Mouse (Mus musculus): ENCODE data around the gene Gm37240. TPM values are rescaled to one million over a fixed set of nuclear protein-coding genes. Genes with fewer than 3 reads are reported as not detected.

Gm37240 gene
- polyA plus RNA-seq, 1 experiment from 2014 or later: 3.2 TPM

- Histone ChIP-seq H3K36me3 (replicated peaks; ENCODE audit: control insufficient read depth, insufficient read depth, low read depth, low read length) (no peaks in the 10 kb centered on the region), H3K4me2 (ENCODE audit: low read depth, low read length) (no peak overlapping the region), H3K4me1 (ENCODE audit: control insufficient read depth, insufficient read depth, low read length) (no peaks in the 10 kb centered on the region), H3K27me3 (ENCODE audit: control insufficient read depth, insufficient read depth, low read length) (no peaks in the 10 kb centered on the region), H3K4me3 (ENCODE audit: low read depth, low read length) (no peak overlapping the region), H3K9ac (replicated peaks; ENCODE audit: low read length) (no peak overlapping the region), H3K27ac (replicated peaks; ENCODE audit: low read depth, low read length) (no peak overlapping the region), H3K9me3 (replicated peaks; ENCODE audit: control insufficient read depth, low read length) (no peaks in the 10 kb centered on the region)
- DNase-seq (ENCODE audit: low spot score): no peak
- WGBS: 84% methylated on average over 5 of the region's 5 CpGs
- no peak for ATAC-seq (replicated peaks; ENCODE audit: insufficient number of reproducible peaks, low FRiP score, low TSS enrichment, low read depth)
These were observed 769.6 kb downstream of the Gm37240 start for GRCm38 (mm10) chr3:85117702-85118101.

GRCm38 (mm10) chr3:85117014-85117413 lies 770.3 kb downstream of the Gm37240 start:
- H3K9me3 ChIP-seq (replicated peaks; ENCODE audit: control insufficient read depth, low read length): no peaks in the 10 kb centered on the region
- H3K4me2 ChIP-seq (ENCODE audit: low read depth, low read length): no peak overlapping the region
- no peak overlapping the region for H3K27ac ChIP-seq (replicated peaks; ENCODE audit: low read depth, low read length)
- H3K4me3 ChIP-seq (ENCODE audit: low read depth, low read length): no peak overlapping the region
- no peak overlapping the region for H3K9ac ChIP-seq (replicated peaks; ENCODE audit: low read length)
- no peaks in the 10 kb centered on the region for H3K27me3 ChIP-seq (ENCODE audit: control insufficient read depth, insufficient read depth, low read length)
- H3K4me1 ChIP-seq (ENCODE audit: control insufficient read depth, insufficient read depth, low read length): no peaks in the 10 kb centered on the region
- no peaks in the 10 kb centered on the region for H3K36me3 ChIP-seq (replicated peaks; ENCODE audit: control insufficient read depth, insufficient read depth, low read depth, low read length)
- no peak for DNase-seq (ENCODE audit: low spot score)
- ATAC-seq (replicated peaks; ENCODE audit: insufficient number of reproducible peaks, low FRiP score, low TSS enrichment, low read depth): no peak
- WGBS: 88% methylated on average over 7 of the region's 7 CpGs

GRCm38 (mm10) chr3:85115959-85116543 lies 771.3 kb downstream of the Gm37240 start:
- Histone ChIP-seq H3K9ac (replicated peaks; ENCODE audit: low read length) (no peak overlapping the region), H3K4me2 (ENCODE audit: low read depth, low read length) (no peak overlapping the region), H3K4me3 (ENCODE audit: low read depth, low read length) (no peak overlapping the region), H3K27me3 (ENCODE audit: control insufficient read depth, insufficient read depth, low read length) (no peaks in the 10 kb centered on the region), H3K36me3 (replicated peaks; ENCODE audit: control insufficient read depth, insufficient read depth, low read depth, low read length) (no peaks in the 10 kb centered on the region), H3K9me3 (replicated peaks; ENCODE audit: control insufficient read depth, low read length) (no peaks in the 10 kb centered on the region), H3K4me1 (ENCODE audit: control insufficient read depth, insufficient read depth, low read length) (no peaks in the 10 kb centered on the region), H3K27ac (replicated peaks; ENCODE audit: low read depth, low read length) (no peak overlapping the region)
- WGBS: 64% methylated on average over 7 of the region's 7 CpGs
- ATAC-seq (replicated peaks; ENCODE audit: insufficient number of reproducible peaks, low FRiP score, low TSS enrichment, low read depth) (no peak), DNase-seq (ENCODE audit: low spot score) (no peak)

- Histone ChIP-seq H3K9ac (replicated peaks; ENCODE audit: low read length) (no peak overlapping the region), H3K27ac (replicated peaks; ENCODE audit: low read depth, low read length) (no peak overlapping the region), H3K27me3 (ENCODE audit: control insufficient read depth, insufficient read depth, low read length) (no peaks in the 10 kb centered on the region), H3K4me3 (ENCODE audit: low read depth, low read length) (no peak overlapping the region), H3K36me3 (replicated peaks; ENCODE audit: control insufficient read depth, insufficient read depth, low read depth, low read length) (no peaks in the 10 kb centered on the region), H3K4me2 (ENCODE audit: low read depth, low read length) (no peak overlapping the region), H3K9me3 (replicated peaks; ENCODE audit: control insufficient read depth, low read length) (no peaks in the 10 kb centered on the region), H3K4me1 (ENCODE audit: control insufficient read depth, insufficient read depth, low read length) (no peaks in the 10 kb centered on the region)
- ATAC-seq (replicated peaks; ENCODE audit: insufficient number of reproducible peaks, low FRiP score, low TSS enrichment, low read depth) (no peak), DNase-seq (ENCODE audit: low spot score) (no peak)
- 84% methylated on average over 1 of the region's 1 CpGs for WGBS
These were observed 773.8 kb downstream of the Gm37240 start for GRCm38 (mm10) chr3:85113565-85113964.

GRCm38 (mm10) chr3:85110762-85111161 lies 776.6 kb downstream of the Gm37240 start:
- ATAC-seq (replicated peaks; ENCODE audit: insufficient number of reproducible peaks, low FRiP score, low TSS enrichment, low read depth): no peak
- Histone ChIP-seq H3K9me3 (replicated peaks; ENCODE audit: control insufficient read depth, low read length) (no peaks in the 10 kb centered on the region), H3K36me3 (replicated peaks; ENCODE audit: control insufficient read depth, insufficient read depth, low read depth, low read length) (no peaks in the 10 kb centered on the region), H3K9ac (replicated peaks; ENCODE audit: low read length) (no peak overlapping the region), H3K27ac (replicated peaks; ENCODE audit: low read depth, low read length) (no peak overlapping the region), H3K4me1 (ENCODE audit: control insufficient read depth, insufficient read depth, low read length) (no peaks in the 10 kb centered on the region), H3K27me3 (ENCODE audit: control insufficient read depth, insufficient read depth, low read length) (no peaks in the 10 kb centered on the region), H3K4me3 (ENCODE audit: low read depth, low read length) (no peak overlapping the region), H3K4me2 (ENCODE audit: low read depth, low read length) (no peak overlapping the region)
- WGBS: 60% methylated on average over 4 of the region's 4 CpGs
- DNase-seq (ENCODE audit: low spot score): no peak

- no peak for DNase-seq (ENCODE audit: low spot score)
- Histone ChIP-seq H3K9me3 (replicated peaks; ENCODE audit: control insufficient read depth, low read length) (no peaks in the 10 kb centered on the region), H3K9ac (replicated peaks; ENCODE audit: low read length) (no peak overlapping the region), H3K4me2 (ENCODE audit: low read depth, low read length) (no peak overlapping the region), H3K36me3 (replicated peaks; ENCODE audit: control insufficient read depth, insufficient read depth, low read depth, low read length) (no peaks in the 10 kb centered on the region), H3K27me3 (ENCODE audit: control insufficient read depth, insufficient read depth, low read length) (no peaks in the 10 kb centered on the region), H3K4me1 (ENCODE audit: control insufficient read depth, insufficient read depth, low read length) (no peaks in the 10 kb centered on the region), H3K4me3 (ENCODE audit: low read depth, low read length) (no peak overlapping the region), H3K27ac (replicated peaks; ENCODE audit: low read depth, low read length) (no peak overlapping the region)
- WGBS: 46% methylated on average over 2 of the region's 2 CpGs
- no peak for ATAC-seq (replicated peaks; ENCODE audit: insufficient number of reproducible peaks, low FRiP score, low TSS enrichment, low read depth)
These were observed 778.1 kb downstream of the Gm37240 start for GRCm38 (mm10) chr3:85109221-85109620.

GRCm38 (mm10) chr3:85108396-85108795 lies 778.9 kb downstream of the Gm37240 start:
- ATAC-seq (replicated peaks; ENCODE audit: insufficient number of reproducible peaks, low FRiP score, low TSS enrichment, low read depth): no peak
- Histone ChIP-seq H3K9ac (replicated peaks; ENCODE audit: low read length) (no peak overlapping the region), H3K4me1 (ENCODE audit: control insufficient read depth, insufficient read depth, low read length) (no peaks in the 10 kb centered on the region), H3K9me3 (replicated peaks; ENCODE audit: control insufficient read depth, low read length) (no peaks in the 10 kb centered on the region), H3K27me3 (ENCODE audit: control insufficient read depth, insufficient read depth, low read length) (no peaks in the 10 kb centered on the region), H3K4me3 (ENCODE audit: low read depth, low read length) (no peak overlapping the region), H3K27ac (replicated peaks; ENCODE audit: low read depth, low read length) (no peak overlapping the region), H3K36me3 (replicated peaks; ENCODE audit: control insufficient read depth, insufficient read depth, low read depth, low read length) (no peaks in the 10 kb centered on the region), H3K4me2 (ENCODE audit: low read depth, low read length) (no peak overlapping the region)
- WGBS: 82% methylated on average over 3 of the region's 3 CpGs
- no peak for DNase-seq (ENCODE audit: low spot score)

- 65% methylated on average over 11 of the region's 11 CpGs for WGBS
- no peak for DNase-seq (ENCODE audit: low spot score)
- ATAC-seq (replicated peaks; ENCODE audit: insufficient number of reproducible peaks, low FRiP score, low TSS enrichment, low read depth): no peak
These were observed 780.4 kb downstream of the Gm37240 start for GRCm38 (mm10) chr3:85106956-85107355.

More at GRCm38 (mm10) chr3:85106956-85107355, 780.4 kb downstream of the Gm37240 start:
- Histone ChIP-seq H3K9ac (replicated peaks; ENCODE audit: low read length) (no peak overlapping the region), H3K4me3 (ENCODE audit: low read depth, low read length) (no peak overlapping the region), H3K27ac (replicated peaks; ENCODE audit: low read depth, low read length) (no peak overlapping the region), H3K36me3 (replicated peaks; ENCODE audit: control insufficient read depth, insufficient read depth, low read depth, low read length) (no peaks in the 10 kb centered on the region), H3K9me3 (replicated peaks; ENCODE audit: control insufficient read depth, low read length) (no peaks in the 10 kb centered on the region), H3K4me1 (ENCODE audit: control insufficient read depth, insufficient read depth, low read length) (no peaks in the 10 kb centered on the region), H3K4me2 (ENCODE audit: low read depth, low read length) (no peak overlapping the region), H3K27me3 (ENCODE audit: control insufficient read depth, insufficient read depth, low read length) (no peaks in the 10 kb centered on the region)
